31 mouse cellular contexts compared by ENCODE assay signal in genomic region chrX:60545444-60545843, GRCm38 (mm10). TPM values are rescaled to one million over a fixed set of nuclear protein-coding genes. Genes with fewer than 3 reads are reported as not detected.
"Had no signal": no experiment of that assay in that cellular context is flagged by ENCODE, and none has a peak within 500 bp of the region (broad histone marks: within the 10 kb centered on the region; RNA-seq: fewer than 3 reads in every experiment).

No protein-coding gene starts in this region.

- H3K9ac ChIP-seq: kidney, embryonic 15.5 days; limb, embryonic 12.5 days; limb, embryonic 15.5 days; liver, embryonic 14.5 days; liver, postnatal 0 days; lung, embryonic 14.5 days; midbrain, embryonic 13.5 days; neural tube, embryonic 13.5 days; stomach, embryonic 15.5 days had no signal

- H3K27me3 ChIP-seq: midbrain, embryonic 13.5 days; neural tube, embryonic 13.5 days had no signal

- H3K4me3 ChIP-seq: kidney, embryonic 15.5 days; limb, embryonic 12.5 days; limb, embryonic 15.5 days; megakaryocyte, embryonic 14.5 days; midbrain, embryonic 10.5 days; midbrain, embryonic 13.5 days; myocyte; neural tube, embryonic 13.5 days; stomach, embryonic 15.5 days had no signal

- H3K4me2 ChIP-seq: kidney, embryonic 15.5 days; limb, embryonic 12.5 days; limb, embryonic 15.5 days; liver, embryonic 11.5 days; lung, embryonic 14.5 days; midbrain, embryonic 13.5 days; neural tube, embryonic 13.5 days; stomach, embryonic 15.5 days had no signal

- H3K9me3 ChIP-seq: kidney, embryonic 15.5 days; limb, embryonic 12.5 days; limb, embryonic 15.5 days; midbrain, embryonic 13.5 days; neural tube, embryonic 13.5 days; stomach, embryonic 15.5 days had no signal

- H3K36me3 ChIP-seq: kidney, embryonic 15.5 days; limb, embryonic 12.5 days; limb, embryonic 15.5 days; midbrain, embryonic 10.5 days; midbrain, embryonic 13.5 days; neural tube, embryonic 13.5 days; stomach, embryonic 15.5 days had no signal

- H3K4me1 ChIP-seq: kidney, embryonic 15.5 days; limb, embryonic 12.5 days; limb, embryonic 15.5 days; stomach, embryonic 15.5 days had no signal

- ATAC-seq: liver, postnatal 0 days; lung, postnatal 0 days; midbrain, embryonic 13.5 days; midbrain, embryonic 16.5 days had no signal

- DNase-seq: kidney, adult 8-10 months; kidney, postnatal 10 days; kidney, postnatal 36 days; left cerebral cortex, postnatal 4 days; liver, postnatal 0 days; lung, embryonic 14.5 days; lung, postnatal 36 days; right cerebral cortex, adult 18-20 months; right cerebral cortex, postnatal 14 days; right cerebral cortex, postnatal 4 days; thymus, postnatal 25 days had no signal

- H3K27ac ChIP-seq: kidney, embryonic 15.5 days; limb, embryonic 12.5 days; limb, embryonic 15.5 days; liver, embryonic 14.5 days; midbrain, embryonic 10.5 days; midbrain, embryonic 13.5 days; neural tube, embryonic 13.5 days; stomach, embryonic 15.5 days had no signal

RNA-seq across cellular contexts. Expression of gene Gm7073, which starts 6.4 kb away (rescaled TPM):
- total RNA-seq: layer of hippocampus, adult 8-10 months; layer of hippocampus, postnatal 14 days; left cerebral cortex, adult 8-10 months; left cerebral cortex, postnatal 14 days; left cerebral cortex, postnatal 4 days; monocyte, adult 5-6 weeks; neutrophil, adult 5-6 weeks had no signal
- polyA plus RNA-seq: kidney, embryonic 15.5 days; limb, embryonic 12.5 days; limb, embryonic 15.5 days; liver, embryonic 11.5 days; liver, embryonic 14.5 days; liver, postnatal 0 days; lung, embryonic 14.5 days; lung, postnatal 0 days; midbrain, embryonic 10.5 days; midbrain, embryonic 13.5 days; midbrain, embryonic 16.5 days; myocyte; neural tube, embryonic 13.5 days; stomach, embryonic 15.5 days; thymus, postnatal 0 days had no signal
